Mouse (Mus musculus) left cerebral cortex, adult 9 months (tissue): ENCODE measurements around the gene Nfib.

Experiments used
- DNase-seq, 2 experiments: peaks; one replicate each; pipeline ENCODE4 v3.0.0; 2022; ENCODE audit warnings: low spot score in 2 of 2

Gene Nfib

GRCm38 (mm10) chr4:82499238-82499637, 206.3 kb downstream of the Nfib start:
- DNase-seq = no peak

- no peak for DNase-seq
These were observed 207.6 kb downstream of the Nfib start for GRCm38 (mm10) chr4:82497671-82498631.

- no peak for DNase-seq
These were observed 208.4 kb downstream of the Nfib start for GRCm38 (mm10) chr4:82497141-82497566.

- no peak for DNase-seq
These were observed 209.2 kb downstream of the Nfib start for GRCm38 (mm10) chr4:82496383-82496782.

- DNase-seq = no peak
These were observed 209.9 kb downstream of the Nfib start for GRCm38 (mm10) chr4:82495605-82496004.

- peak; percentile 56 to 76 for DNase-seq
These were observed 210.7 kb downstream of the Nfib start for GRCm38 (mm10) chr4:82494829-82495228.

- no peak for DNase-seq
These were observed 211.1 kb downstream of the Nfib start for GRCm38 (mm10) chr4:82494424-82494823.

GRCm38 (mm10) chr4:82493865-82494264, 211.7 kb downstream of the Nfib start:
- DNase-seq = no peak

GRCm38 (mm10) chr4:82493363-82493762, 212.2 kb downstream of the Nfib start:
- DNase-seq = no peak

- no peak for DNase-seq
These were observed 212.8 kb downstream of the Nfib start for GRCm38 (mm10) chr4:82492737-82493136.

GRCm38 (mm10) chr4:82489939-82490338, 215.6 kb downstream of the Nfib start:
- DNase-seq = no peak

- DNase-seq = no peak
These were observed 219.6 kb downstream of the Nfib start for GRCm38 (mm10) chr4:82485910-82486309.

GRCm38 (mm10) chr4:82483871-82484270, 221.7 kb downstream of the Nfib start:
- no peak for DNase-seq

GRCm38 (mm10) chr4:82483298-82483697, 222.3 kb downstream of the Nfib start:
- no peak for DNase-seq

GRCm38 (mm10) chr4:82480635-82481034, 224.9 kb downstream of the Nfib start:
- DNase-seq = no peak

- no peak for DNase-seq
These were observed 226.2 kb downstream of the Nfib start for GRCm38 (mm10) chr4:82479394-82479793.

GRCm38 (mm10) chr4:82477742-82478141, 227.8 kb downstream of the Nfib start:
- no peak for DNase-seq

GRCm38 (mm10) chr4:82476411-82476810, 229.1 kb downstream of the Nfib start:
- DNase-seq = no peak

GRCm38 (mm10) chr4:82474334-82474733, 231.2 kb downstream of the Nfib start:
- DNase-seq = no peak

GRCm38 (mm10) chr4:82470938-82471320, 234.6 kb downstream of the Nfib start:
- no peak for DNase-seq

GRCm38 (mm10) chr4:82470212-82470937, 235.2 kb downstream of the Nfib start:
- DNase-seq = no peak

- DNase-seq = no peak
These were observed 236.6 kb downstream of the Nfib start for GRCm38 (mm10) chr4:82468944-82469343.

GRCm38 (mm10) chr4:82466717-82467116, 238.8 kb downstream of the Nfib start:
- DNase-seq = no peak
